Mouse (Mus musculus) layer of hippocampus, postnatal 25 days (tissue): ENCODE measurements around the gene Ifitm5. TPM values are rescaled to one million over a fixed set of nuclear protein-coding genes. Genes with fewer than 3 reads are reported as not detected.

Experiments
- DNase-seq, 2 experiments: peaks; one replicate each; pipeline ENCODE4 v3.0.0; 2022; ENCODE audit warnings: mixed read lengths in 2 of 2, low spot score in 1 of 2; ENCODE audit errors: extremely low spot score in 1 of 2
- total RNA-seq, 2 experiments: library from RNA; stranded (reverse); gene quantifications; 2 replicates each; pipeline ENCODE4 v1.2.3; 2021

The Ifitm5 gene
- total RNA-seq, 2 experiments from 2014 or later: not detected

DNA sequence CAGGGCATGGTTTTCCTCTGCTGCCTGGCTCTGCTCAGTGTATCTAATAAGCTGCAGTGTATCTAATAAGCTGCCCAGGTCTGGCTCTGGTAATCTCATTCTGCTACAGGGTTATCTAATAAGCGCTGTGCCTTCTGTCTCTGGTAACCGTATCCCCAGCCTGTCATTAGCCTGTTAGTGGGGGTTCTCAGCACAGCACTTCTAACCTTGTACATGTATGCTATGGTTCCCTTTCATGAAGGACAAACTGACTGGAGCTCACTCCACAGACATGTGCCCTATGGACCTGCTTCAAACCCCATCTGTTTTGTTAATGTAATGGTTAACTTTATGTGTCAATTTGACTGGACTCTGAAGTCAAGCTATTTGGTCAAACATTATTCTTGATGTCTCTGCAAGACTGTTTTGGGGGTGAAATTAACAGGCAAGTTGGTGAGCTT, 44.4 kb downstream of the Ifitm5 start:
- no peak for DNase-seq

DNA sequence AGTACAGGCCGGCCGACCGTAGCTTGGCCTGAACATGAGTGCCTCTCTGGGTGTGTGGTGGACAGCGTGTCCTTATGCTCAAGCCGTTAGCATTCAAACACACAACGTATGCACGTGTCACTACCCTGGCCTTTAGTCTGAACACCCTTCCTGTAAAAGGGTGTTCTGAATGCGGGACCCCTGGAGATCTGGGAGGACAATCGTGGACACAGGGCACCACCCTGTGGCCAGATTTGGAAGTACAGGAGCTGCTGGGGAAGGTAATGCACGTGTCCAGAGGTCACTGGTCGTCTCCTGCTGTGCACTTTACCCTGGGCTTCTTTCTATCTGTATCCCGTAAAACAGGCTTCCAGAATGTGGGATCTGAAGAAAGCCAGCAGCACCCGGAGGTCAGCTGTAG, 46.9 kb downstream of the Ifitm5 start:
- DNase-seq: peak; percentile 78 to 93

DNA sequence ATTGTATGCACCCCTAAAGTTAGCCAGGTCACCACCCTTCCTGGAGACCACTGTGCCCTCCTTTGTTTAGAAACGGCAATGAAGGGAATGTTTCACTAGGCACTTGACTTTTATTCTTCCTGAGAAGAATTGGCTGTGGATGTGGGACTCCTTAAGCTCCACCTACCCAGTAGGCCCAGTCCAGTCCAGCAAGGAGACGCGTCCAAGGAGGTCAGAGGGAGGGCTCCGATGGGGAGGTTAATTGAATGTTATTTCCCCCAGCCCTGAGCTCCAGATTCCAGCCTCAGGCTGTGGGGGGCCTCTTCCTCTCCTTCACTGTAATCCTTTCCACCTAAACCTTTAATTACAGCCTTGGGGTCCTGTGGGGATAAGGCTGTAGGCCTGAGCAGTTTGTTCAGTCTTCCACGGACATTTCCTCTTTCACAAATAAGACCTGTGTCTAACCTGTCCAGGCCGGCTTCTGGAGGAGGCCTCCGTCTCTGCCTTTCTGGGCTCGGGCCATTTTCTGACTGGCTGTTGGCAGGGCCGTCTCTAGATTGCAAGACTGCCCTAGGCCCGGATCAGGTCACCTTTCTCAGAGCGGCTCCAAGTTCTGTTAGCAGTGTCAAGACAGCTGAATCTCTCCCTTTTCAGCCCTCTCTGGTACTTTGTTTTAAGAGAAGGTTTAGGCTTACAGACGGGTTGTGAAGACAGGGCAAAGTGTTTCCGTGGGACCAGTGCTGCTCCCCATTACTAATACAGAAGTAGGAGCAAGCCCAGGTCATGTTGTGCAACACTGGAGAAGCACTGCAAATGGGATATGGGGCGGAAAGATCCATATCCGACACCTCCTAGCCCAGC, 47.8 kb downstream of the Ifitm5 start:
- no peak for DNase-seq

DNA sequence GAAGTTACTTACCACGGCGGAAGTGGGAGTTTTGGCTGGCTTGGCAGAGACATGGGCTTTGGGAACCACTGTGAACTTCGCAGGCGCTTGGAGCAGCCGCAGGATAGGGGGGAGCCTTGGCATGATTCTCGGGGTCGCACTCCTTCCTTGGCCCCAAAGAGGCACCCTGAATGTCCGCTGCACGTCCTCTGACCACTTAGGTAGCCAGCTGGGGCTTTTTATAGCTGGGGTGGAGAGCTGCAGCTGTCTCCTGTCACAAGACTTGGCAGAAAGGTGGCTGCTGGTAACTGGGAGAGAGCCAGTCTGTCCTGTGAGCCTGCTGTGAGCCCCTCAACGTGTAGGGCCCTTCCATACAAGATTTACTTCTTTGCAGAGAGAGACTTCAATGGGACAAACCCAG, 49.9 kb downstream of the Ifitm5 start, which contains the start of gene Cox8b:
Gene Cox8b, minus strand, starts transcription at position 227 of the 400 bp plus-strand sequence.
- DNase-seq: no peak

DNA sequence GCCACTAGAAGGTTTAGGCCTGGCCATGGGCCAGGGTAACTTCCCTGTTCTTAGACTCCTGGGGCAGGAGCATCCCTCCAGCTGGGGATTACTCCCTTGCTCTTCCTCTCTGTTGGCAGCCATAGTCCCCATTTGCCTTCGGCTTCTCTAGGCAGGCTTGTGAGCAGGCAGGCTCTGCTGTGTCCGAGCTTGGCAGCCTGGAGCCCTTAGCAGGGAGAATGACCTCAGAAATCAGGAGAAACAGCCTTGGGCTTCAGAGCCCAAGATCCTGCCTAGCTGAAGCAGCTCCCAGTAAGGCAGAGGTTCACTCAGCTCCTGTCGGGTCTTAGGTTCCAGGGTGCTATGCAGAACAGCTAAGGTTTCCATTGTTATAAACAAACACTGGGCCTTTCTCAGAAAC, 51.0 kb downstream of the Ifitm5 start:
- DNase-seq: no peak

Other genes starting within 250 kb of the Ifitm5 start
- not detected for gene Cyp2e1, start 186.6 kb downstream of the Ifitm5 start, total RNA-seq
- not detected for gene Syce1, start 162.4 kb downstream of the Ifitm5 start, total RNA-seq
- gene Zfp941, start 128.1 kb downstream of the Ifitm5 start, total RNA-seq: 10 to 100 TPM; 11.6 to 13.6 TPM
- gene Urah, start 115.3 kb downstream of the Ifitm5 start, total RNA-seq: 1 to 10 TPM; 1.6 to 1.7 TPM
- not detected for gene Scgb1c1, start 104.7 kb downstream of the Ifitm5 start, total RNA-seq
- gene Odf3, start 102.5 kb downstream of the Ifitm5 start, total RNA-seq: not detected
- gene Gm45785, start 94.0 kb downstream of the Ifitm5 start, total RNA-seq: not detected
- 10 to 100 TPM; 79.1 to 86.5 TPM for gene Ric8a, start 93.3 kb downstream of the Ifitm5 start, total RNA-seq
- gene Bet1l, start 92.7 kb downstream of the Ifitm5 start, total RNA-seq: 10 to 100 TPM; 26.6 to 29.6 TPM
- 100 to 1,000 TPM; 107 to 117 TPM for gene Psmd13, start 68.3 kb downstream of the Ifitm5 start, total RNA-seq
- 10 to 100 TPM; 67.0 to 77.5 TPM for gene Sirt3, start 68.0 kb downstream of the Ifitm5 start, total RNA-seq
- gene Cox8b, start 49.8 kb downstream of the Ifitm5 start, total RNA-seq: 1 to 10 TPM; 1.3 to 2.8 TPM
- under 1 TPM; 0.21 to 0.37 TPM for gene Nlrp6, start 29.4 kb downstream of the Ifitm5 start, total RNA-seq
- gene Pgghg, start 8.9 kb downstream of the Ifitm5 start, total RNA-seq: 1 to 10 TPM; 4.0 to 7.1 TPM
- not detected for gene Gm45717, start 5.6 kb upstream of the Ifitm5 start, total RNA-seq
- 10 to 100 TPM in 1 of 2 experiments, 1 to 10 TPM in 1; 9.7 to 13.4 TPM for gene Ifitm2, start 5.7 kb upstream of the Ifitm5 start, total RNA-seq
- 1 to 10 TPM; 1.3 to 1.5 TPM for gene Ifitm1, start 16.9 kb upstream of the Ifitm5 start, total RNA-seq
- 10 to 100 TPM; 11.9 to 13.8 TPM for gene Ifitm3, start 60.5 kb upstream of the Ifitm5 start, total RNA-seq
- gene Ifitm6, start 67.6 kb upstream of the Ifitm5 start, total RNA-seq: not detected
- gene Gm17387, start 78.8 kb upstream of the Ifitm5 start, total RNA-seq: not detected
- gene B4galnt4, start 110.8 kb upstream of the Ifitm5 start, total RNA-seq: 10 to 100 TPM; 80.7 to 96.2 TPM
- gene Pkp3, start 127.9 kb upstream of the Ifitm5 start, total RNA-seq: not detected
- gene Sigirr, start 150.3 kb upstream of the Ifitm5 start, total RNA-seq: 1 to 10 TPM; 1.9 to 3.2 TPM
- gene Ano9, start 167.5 kb upstream of the Ifitm5 start, total RNA-seq: not detected
- 10 to 100 TPM; 58.7 to 61.1 TPM for gene Ptdss2, start 172.1 kb upstream of the Ifitm5 start, total RNA-seq
- 10 to 100 TPM; 32.5 to 36.5 TPM for gene Rnh1, start 222.6 kb upstream of the Ifitm5 start, total RNA-seq
- gene Hras, start 243.7 kb upstream of the Ifitm5 start, total RNA-seq: 100 to 1,000 TPM; 193 to 235 TPM
- 1 to 10 TPM; 4.5 to 6.1 TPM for gene Lrrc56, start 243.9 kb upstream of the Ifitm5 start, total RNA-seq